Mouse (Mus musculus): ENCODE results near the gene Irf2bp1. TPM values are rescaled to one million over a fixed set of nuclear protein-coding genes. Genes with fewer than 3 reads are reported as not detected.

Irf2bp1 gene
- 30.5 TPM for total RNA-seq (2023)

DNA sequence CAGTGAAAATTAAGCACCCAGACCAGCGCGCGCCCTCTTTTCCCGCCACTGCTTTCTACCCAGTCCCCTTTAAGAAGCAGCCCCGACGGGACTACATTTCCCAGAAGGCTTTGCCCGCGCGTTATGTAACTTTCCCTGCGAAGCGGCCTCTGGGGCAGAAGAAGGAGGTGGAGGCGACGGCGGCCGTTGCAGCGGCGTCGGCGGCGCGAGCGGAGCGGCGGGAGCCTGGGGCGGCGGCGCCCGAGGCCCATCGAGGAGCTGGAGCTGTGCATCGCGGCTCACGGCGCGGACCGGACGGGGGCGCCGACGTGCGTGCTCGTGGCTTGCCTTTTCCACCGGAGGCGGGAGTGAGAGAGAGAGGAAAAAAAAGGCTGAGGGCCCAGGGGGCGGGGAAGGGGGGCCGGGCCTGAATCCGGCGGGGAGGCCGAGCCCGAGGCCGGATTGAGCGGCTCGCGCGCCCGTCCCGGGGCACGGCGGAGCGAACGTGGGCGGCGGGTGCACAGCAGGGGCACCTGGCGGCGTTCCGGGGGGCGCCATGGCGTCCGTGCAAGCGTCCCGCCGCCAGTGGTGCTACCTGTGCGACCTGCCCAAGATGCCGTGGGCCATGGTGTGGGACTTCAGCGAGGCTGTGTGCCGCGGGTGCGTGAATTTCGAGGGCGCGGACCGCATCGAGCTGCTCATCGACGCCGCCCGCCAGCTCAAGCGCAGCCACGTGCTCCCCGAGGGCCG lies at the start of gene Irf2bp1:
Irf2bp1 (plus strand) TSS at position 143 of the 729 bp plus-strand sequence.

DNA sequence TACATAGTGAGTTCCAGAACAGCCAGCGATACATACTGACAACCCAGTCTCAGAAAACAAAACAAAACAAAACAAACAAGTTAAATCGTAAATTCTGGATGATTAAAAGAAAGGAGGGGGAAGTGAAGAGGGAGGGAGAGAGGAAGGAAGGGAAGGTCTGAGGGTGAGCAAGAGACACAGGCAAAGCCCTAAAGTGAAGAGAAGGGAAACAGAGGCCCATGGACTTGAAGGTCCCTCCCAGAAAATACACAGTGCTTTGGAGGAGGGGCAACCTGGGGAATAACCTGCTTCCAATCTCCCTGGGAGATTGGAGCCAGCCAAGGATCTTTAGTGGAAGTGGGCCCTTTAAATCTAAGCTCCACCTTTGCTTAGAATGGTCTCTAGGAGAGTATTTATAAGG lies 16.7 kb upstream of the Irf2bp1 start, which contains the start of gene Nanos2:
Nanos2 (plus strand) TSS at position 301 of the 400 bp plus-strand sequence.

DNA sequence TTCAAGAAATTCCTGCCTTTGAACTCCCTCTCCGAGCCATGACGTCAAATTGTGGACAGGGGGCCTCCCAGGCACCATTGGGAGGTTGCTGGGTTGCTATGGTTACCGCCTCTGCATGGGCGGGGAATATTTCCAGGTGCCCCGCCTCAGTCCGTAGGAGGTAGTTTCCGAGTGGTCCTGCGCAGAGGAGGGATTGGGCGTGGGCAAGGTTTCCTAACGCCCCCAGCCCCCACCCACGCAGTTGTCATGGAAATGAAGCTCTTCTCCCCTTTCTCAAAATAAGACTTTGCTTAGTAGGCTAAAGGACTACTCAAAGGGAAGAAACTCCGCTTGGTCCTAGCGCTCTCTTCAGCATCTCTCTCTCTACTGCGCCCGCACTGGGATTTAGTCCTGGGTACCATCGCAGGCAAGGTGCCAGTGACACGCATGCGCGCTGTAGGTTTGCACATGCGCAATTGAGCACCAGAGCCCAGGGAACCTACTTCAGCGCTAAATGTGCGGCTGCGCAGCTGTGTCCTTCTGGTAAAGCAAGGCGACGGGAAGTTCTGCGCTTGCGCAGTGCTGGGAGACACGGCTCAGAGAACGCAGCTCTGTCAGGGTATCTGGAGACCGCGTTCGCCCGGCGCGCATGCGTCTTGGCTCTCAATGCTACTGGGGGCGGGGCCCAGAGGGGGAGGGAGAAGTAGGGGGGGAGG lies 13.1 kb upstream of the Irf2bp1 start, which contains the start of gene Mypop:
Mypop (plus strand) TSS at position 645 of the 695 bp plus-strand sequence.

DNA sequence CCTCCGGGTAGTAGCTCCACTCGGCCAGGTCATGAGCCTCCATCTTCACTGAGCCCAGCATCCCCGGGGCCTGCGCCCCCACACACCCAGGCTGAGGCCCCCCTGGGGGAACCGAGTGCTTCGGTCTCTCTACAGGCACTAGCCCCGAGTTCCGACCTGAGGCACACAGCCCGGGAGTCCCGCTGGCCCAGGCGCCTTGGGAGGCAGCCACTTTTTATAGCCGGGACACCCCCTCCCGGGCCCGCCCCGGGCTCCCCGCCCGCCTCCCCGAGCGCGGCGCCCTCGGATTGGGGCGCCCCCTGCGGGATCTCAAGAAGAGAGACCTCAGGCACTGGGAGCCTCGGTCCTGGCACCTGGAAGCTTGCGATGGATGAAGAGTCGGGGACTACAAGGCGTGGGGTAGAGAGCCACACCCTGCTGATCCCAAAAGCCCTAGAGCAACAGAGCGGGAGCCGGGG lies 19.5 kb downstream of the Irf2bp1 start, which contains the start of gene Foxa3:
Foxa3 (minus strand) TSS at position 182 of the 458 bp plus-strand sequence.

DNA sequence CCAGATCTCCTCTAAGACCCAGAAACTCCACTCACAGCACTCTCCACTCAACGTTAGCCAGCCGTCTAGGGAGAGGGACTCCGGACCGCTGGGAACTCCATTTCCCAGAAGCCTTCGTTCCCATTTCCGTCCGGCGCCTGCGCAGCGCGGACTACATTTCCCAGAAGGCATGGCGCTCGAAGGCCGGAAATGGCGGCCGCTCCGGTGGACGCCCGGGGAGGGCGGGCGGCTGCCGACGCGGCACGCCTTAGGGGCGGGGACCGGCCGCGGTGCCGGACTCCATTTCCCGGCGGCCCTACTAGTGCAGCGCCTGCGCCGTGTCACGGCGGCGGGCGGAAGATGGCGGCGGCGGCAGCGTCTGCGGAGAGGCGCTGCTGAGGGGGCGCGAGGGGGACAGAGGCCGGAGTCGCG lies 20.3 kb downstream of the Irf2bp1 start, which contains the start of gene Sympk:
Sympk (plus strand) TSS at position 282 of the 411 bp plus-strand sequence.

DNA sequence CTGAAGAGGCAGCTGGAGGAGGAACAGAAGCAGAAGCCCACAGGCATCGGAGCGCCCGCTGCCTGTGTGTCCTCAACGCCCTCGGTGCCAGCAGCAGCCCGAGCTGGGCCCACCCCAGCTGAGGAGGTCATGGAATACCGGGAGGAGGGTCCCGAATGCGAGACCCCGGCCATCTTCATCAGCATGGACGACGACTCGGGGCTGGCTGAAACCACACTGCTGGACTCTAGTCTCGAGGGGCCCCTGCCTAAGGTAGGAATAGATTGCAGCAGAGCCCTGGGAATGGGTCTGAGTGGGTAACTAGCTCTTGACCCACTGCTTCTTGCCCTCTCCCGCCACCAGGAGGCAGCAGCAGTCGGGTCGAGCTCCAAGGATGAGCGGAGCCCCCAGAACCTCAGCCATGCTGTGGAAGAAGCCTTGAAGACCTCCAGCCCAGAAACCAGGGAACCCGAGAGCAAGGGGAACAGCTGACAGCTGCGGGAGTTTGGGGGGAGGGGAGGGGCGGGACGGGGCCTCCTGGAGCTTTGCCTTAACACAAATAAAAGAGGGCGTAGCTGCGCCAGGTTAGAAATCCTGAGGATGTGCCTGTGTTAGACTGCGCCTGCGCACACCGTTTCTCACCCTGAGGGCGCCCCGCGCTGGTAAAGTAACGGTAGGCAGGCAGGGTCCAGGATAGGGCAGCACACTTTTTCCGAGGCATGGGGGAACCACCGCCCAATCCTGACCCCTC lies 50.4 kb downstream of the Irf2bp1 start, which contains the start of gene Rsph6a:
Rsph6a (plus strand) TSS at position 644 of the 730 bp plus-strand sequence.

Other genes starting within 250 kb of the Irf2bp1 start
- not detected for gene Psg19, start 205.5 kb upstream of the Irf2bp1 start, total RNA-seq (2023)
- not detected for gene Psg17, start 182.4 kb upstream of the Irf2bp1 start, total RNA-seq (2023)
- 0.21 TPM for gene Mill2, start 164.1 kb upstream of the Irf2bp1 start, total RNA-seq (2023)
- 14.8 TPM for gene Pglyrp1, start 132.7 kb upstream of the Irf2bp1 start, total RNA-seq (2023)
- 24.9 TPM for gene Ccdc61, start 93.6 kb upstream of the Irf2bp1 start, total RNA-seq (2023)
- not detected for gene Nova2, start 78.2 kb upstream of the Irf2bp1 start, total RNA-seq (2023)
- gene Nanos2, start 16.6 kb upstream of the Irf2bp1 start, total RNA-seq (2023): not detected
- 1.2 TPM for gene Mypop, start 12.8 kb upstream of the Irf2bp1 start, total RNA-seq (2023)
- not detected for gene Foxa3, start 19.5 kb downstream of the Irf2bp1 start, total RNA-seq (2023)
- 102 TPM for gene Sympk, start 20.3 kb downstream of the Irf2bp1 start, total RNA-seq (2023)
- 0.35 TPM for gene Rsph6a, start 50.6 kb downstream of the Irf2bp1 start, total RNA-seq (2023)
- gene Dmwd, start 72.2 kb downstream of the Irf2bp1 start, total RNA-seq (2023): 0.92 TPM
- gene Dmpk, start 79.8 kb downstream of the Irf2bp1 start, total RNA-seq (2023): 2.2 TPM
- gene Six5, start 90.5 kb downstream of the Irf2bp1 start, total RNA-seq (2023): 0.50 TPM
- not detected for gene Gm4969, start 114.3 kb downstream of the Irf2bp1 start, total RNA-seq (2023)
- gene Fbxo46, start 115.8 kb downstream of the Irf2bp1 start, total RNA-seq (2023): 22.5 TPM
- gene Qpctl, start 145.2 kb downstream of the Irf2bp1 start, total RNA-seq (2023): 14.9 TPM
- 85.5 TPM for gene Snrpd2, start 145.7 kb downstream of the Irf2bp1 start, total RNA-seq (2023)
- gene Gipr, start 162.1 kb downstream of the Irf2bp1 start, total RNA-seq (2023): not detected
- gene Eml2, start 172.4 kb downstream of the Irf2bp1 start, total RNA-seq (2023): 21.9 TPM
- not detected for gene Gpr4, start 208.5 kb downstream of the Irf2bp1 start, total RNA-seq (2023)
- 42.7 TPM for gene Opa3, start 224.3 kb downstream of the Irf2bp1 start, total RNA-seq (2023)